Mouse (Mus musculus) embryonic facial prominence, embryonic 15.5 days (tissue): Measurements from ENCODE around the gene Acvrl1. TPM values are rescaled to one million over a fixed set of nuclear protein-coding genes. Genes with fewer than 3 reads are reported as not detected.

Experiments used
- ATAC-seq: fragments of 200-750 bp; cut with Nextera tagmentation; 2 replicates; pipeline ENCODE4 v1.8.0; 2017; ENCODE audit warnings: low read depth, moderate TSS enrichment; ENCODE audit not compliant: insufficient number of reproducible peaks, low FRiP score, low TSS enrichment
- H3K27ac ChIP-seq: fragments of 300-500 bp; sonication (generic); replicated peaks from 2 replicates; pipeline ENCODE4 v1.5.1; 2015; ENCODE audit warnings: mild to moderate bottlenecking, inconsistent platforms
- H3K27me3 ChIP-seq: fragments of 300-500 bp; sonication (generic); 2 replicates; pipeline ENCODE4 v1.6.1; 2015; ENCODE audit warnings: inconsistent platforms
- H3K36me3 ChIP-seq: fragments of 300-500 bp; sonication (generic); 2 replicates; pipeline ENCODE4 v1.6.1; 2015; ENCODE audit warnings: mild to moderate bottlenecking, inconsistent platforms
- H3K4me1 ChIP-seq: fragments of 300-500 bp; sonication (generic); 2 replicates; pipeline ENCODE4 v1.6.1; 2015; ENCODE audit warnings: inconsistent platforms
- H3K4me2 ChIP-seq: fragments of 300-500 bp; sonication (generic); replicated peaks from 2 replicates; pipeline ENCODE4 v1.6.1; 2015; ENCODE audit warnings: mild to moderate bottlenecking, inconsistent platforms
- H3K4me3 ChIP-seq: fragments of 300-500 bp; sonication (generic); replicated peaks from 2 replicates; pipeline ENCODE4 v1.5.1; 2015; ENCODE audit warnings: mild to moderate bottlenecking, inconsistent platforms
- H3K9ac ChIP-seq: fragments of 300-500 bp; sonication (generic); 2 replicates; pipeline ENCODE4 v1.6.1; 2015; ENCODE audit warnings: inconsistent platforms
- H3K9me3 ChIP-seq: fragments of 300-500 bp; sonication (generic); replicated peaks from 2 replicates; pipeline ENCODE4 v1.6.1; 2016; ENCODE audit warnings: inconsistent platforms
- WGBS: fragments of 180-500 bp; shearing (Covaris S2); methylation state at CpG from one replicate; pipeline ENCODE4 v1.1.7; 2015; 5-methylcytosine and 5-hydroxymethylcytosine counted together
- polyA plus RNA-seq: library from polyadenylated mRNA; unstranded; fragments of >200 nt; fragmentation: Nextera tagmentation; extraction: Ambion mirVana; gene quantifications from 2 replicates; pipeline ENCODE4 v1.2.1, GENCODE M21; 2015

Acvrl1 gene
- polyA plus RNA-seq, 1 experiment from 2014 or later, result 19.6 TPM

DNA sequence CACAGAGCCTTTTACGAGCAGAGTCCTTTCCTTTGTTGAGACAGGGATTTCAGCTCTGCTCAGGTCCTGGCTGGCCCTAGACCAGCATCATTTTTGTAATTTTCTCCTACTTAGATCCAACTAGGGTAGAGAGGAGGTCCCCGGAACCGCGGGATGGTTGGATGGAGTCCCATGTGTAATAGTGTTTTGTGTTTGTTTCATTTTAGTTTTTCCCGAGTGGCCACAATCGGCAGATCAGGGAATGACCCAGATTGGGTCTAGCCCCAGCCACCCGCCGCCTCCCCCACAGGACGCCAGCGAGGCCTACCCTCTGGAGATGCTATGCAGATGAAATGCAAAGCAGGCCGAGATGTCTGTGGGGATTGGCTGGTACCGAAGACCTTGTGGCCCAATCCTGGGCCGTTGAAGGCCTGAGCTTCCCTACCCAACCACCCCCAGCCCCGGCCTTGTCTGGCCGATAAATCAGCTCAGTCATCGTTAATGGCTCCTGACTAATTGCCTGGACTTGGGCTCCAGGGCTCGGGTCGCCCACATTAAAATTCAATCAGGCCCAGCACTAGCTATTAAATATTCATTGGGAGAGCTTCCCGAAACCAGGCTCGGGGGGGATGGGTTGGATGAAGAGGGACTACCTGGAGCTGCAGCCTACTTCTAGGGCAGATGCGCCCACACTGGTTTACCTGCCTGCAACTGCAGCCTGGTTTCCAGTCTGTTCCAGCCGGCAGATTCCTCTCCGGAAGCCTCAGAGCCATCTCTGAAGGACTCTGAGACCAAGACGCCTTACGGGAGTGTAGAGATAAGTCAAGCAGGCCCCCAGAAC, 35.3 kb upstream of the Acvrl1 start:
- Histone ChIP-seq H3K9me3 (no peaks in the 10 kb centered on the region), H3K27ac (no peak overlapping the region), H3K9ac (no peak overlapping the region), H3K4me1 (peaks cover 20% of the 10 kb centered on the region), H3K4me2 (peak overlapping the region; percentile 6; the same call in 1 of the 2 replicates), H3K4me3 (no peak overlapping the region), H3K36me3 (no peaks in the 10 kb centered on the region), H3K27me3 (no peaks in the 10 kb centered on the region)
- ATAC-seq, result no peak
- 22% methylated on average over 25 of the region's 25 CpGs for WGBS

DNA sequence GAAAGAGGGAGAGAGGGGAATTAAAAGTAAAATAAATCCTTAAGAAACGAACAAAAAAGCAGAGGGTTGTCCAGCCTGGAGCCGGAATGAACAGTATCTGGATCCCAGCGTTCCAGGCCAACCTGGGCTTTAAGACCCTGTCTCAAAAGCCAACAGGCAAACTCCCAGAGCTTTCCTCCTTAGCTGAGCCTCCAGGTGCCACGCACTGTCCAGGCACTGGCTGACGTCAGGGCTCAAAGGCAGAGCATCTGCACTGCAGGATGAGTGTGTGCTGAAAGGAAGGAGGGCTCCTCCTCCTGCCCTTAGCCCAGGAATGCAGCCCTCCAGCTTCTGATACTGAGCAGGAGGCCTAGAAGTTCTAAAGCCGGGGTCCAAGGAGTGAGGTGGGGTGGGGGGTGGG, 34.3 kb upstream of the Acvrl1 start:
- ATAC-seq, result 0 out of 2 replicates have a peak, but pooled peaks have one; percentile 18
- no peak overlapping the region for H3K27ac ChIP-seq
- WGBS, result 37% methylated on average over 6 of the region's 6 CpGs

DNA sequence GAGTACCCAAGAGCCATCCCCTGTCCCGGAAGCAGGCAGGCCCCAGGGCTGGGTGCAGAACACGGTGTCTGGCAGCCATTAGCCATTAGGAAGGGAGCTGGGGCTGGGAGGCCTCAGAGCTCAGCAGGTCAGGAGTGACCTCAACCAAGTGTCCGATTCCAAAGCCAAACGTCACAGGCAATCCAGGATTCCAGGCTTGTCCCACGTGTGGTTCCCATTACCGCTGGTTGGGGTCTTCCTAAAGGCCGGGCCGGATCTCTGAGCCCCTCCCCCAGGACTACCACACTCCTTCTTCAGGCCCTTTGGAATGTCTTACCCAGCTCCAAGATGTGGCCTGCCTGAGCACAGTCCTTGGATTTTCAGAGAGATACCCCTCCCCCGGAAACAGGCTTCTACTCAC, 33.3 kb upstream of the Acvrl1 start:
- Histone ChIP-seq H3K27ac (no peak overlapping the region), H3K4me1 (peaks cover 26% of the 10 kb centered on the region), H3K9ac (no peak overlapping the region), H3K36me3 (no peaks in the 10 kb centered on the region), H3K9me3 (no peaks in the 10 kb centered on the region), H3K4me2 (no peak overlapping the region), H3K4me3 (no peak overlapping the region), H3K27me3 (no peaks in the 10 kb centered on the region)
- WGBS, result 34% methylated on average over 9 of the region's 9 CpGs
- no peak for ATAC-seq

More for the DNA sequence above, 34.3 kb upstream of the Acvrl1 start:
- peaks cover 26% of the 10 kb centered on the region for H3K4me1 ChIP-seq
- H3K27me3 ChIP-seq, result no peaks in the 10 kb centered on the region
- no peaks in the 10 kb centered on the region for H3K36me3 ChIP-seq
- no peaks in the 10 kb centered on the region for H3K9me3 ChIP-seq
- no peak overlapping the region for H3K9ac ChIP-seq
- no peak overlapping the region for H3K4me2 ChIP-seq
- H3K4me3 ChIP-seq, result no peak overlapping the region

DNA sequence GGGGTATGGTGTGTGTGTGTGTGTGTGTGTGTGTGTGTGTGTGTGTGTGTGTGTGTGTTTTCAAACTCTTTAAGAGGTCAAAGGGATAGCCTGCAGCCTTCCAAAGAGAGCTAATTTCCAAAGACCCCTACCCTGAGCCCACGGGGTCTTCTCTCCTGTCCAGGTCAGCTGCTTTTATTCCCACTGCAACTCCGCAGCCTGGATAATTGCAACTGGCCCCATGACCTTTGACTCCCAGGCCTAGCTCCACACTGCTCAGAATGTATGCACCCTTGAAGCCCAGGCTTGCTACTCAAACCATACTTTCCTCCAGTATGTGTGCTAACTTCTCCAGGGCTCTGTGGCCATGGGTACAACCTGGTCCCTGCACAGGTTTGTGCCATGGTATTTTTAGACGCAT, 32.9 kb upstream of the Acvrl1 start:
- H3K9me3 ChIP-seq, result no peaks in the 10 kb centered on the region
- 44% methylated on average over 3 of the region's 3 CpGs for WGBS
- H3K27ac ChIP-seq, result no peak overlapping the region
- H3K4me2 ChIP-seq, result no peak overlapping the region
- no peak overlapping the region for H3K9ac ChIP-seq
- peaks cover 26% of the 10 kb centered on the region for H3K4me1 ChIP-seq
- no peaks in the 10 kb centered on the region for H3K27me3 ChIP-seq
- no peaks in the 10 kb centered on the region for H3K36me3 ChIP-seq
- H3K4me3 ChIP-seq, result no peak overlapping the region
- ATAC-seq, result no peak

DNA sequence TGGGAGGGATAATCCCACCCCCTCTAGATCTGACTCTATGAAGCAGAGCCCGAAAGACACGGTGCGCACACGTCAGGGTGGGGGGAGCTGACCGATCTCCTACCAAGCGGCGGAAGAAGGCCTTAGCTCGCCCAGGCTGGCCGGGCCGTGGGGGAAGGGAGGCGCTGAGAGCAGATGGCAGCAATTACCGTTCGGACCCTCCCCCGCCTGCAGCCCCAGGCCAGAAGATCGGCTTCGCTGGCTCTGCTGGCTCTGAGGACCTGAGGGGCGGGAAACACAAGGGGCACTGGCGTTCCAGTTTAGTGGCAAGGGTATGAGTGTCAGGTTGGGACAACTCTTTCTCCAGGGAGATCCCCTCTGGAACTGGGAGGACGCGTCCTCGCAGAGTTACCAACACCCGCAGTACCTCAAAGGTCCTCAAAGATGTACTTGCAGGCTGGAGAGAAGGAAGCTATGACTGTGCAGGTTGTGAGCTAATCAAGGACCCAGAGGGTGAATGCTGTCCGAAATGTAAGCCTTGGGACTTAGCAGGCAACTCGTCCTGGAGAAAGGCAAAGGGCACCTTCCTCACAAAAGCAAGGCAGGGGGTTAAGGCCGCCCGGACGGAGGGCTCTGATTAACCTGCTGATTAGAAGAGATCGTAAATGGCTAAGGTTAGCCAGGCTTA, 30.2 kb upstream of the Acvrl1 start:
- WGBS, result 9% methylated on average over 28 of the region's 28 CpGs
- no peak overlapping the region; the same call in 1 of the 2 replicates for H3K9ac ChIP-seq
- peaks cover 16% of the 10 kb centered on the region for H3K4me1 ChIP-seq
- H3K9me3 ChIP-seq, result no peaks in the 10 kb centered on the region
- H3K27ac ChIP-seq, result 0 out of 2 replicates have a peak overlapping the region, but pooled peaks have one; percentile 45
- H3K4me2 ChIP-seq, result peak overlapping the region; percentile 43
- peak overlapping the region; percentile 6; the same call in 1 of the 2 replicates for H3K4me3 ChIP-seq
- ATAC-seq, result peak; percentile 21; the same call in 1 of the 2 replicates
- no peaks in the 10 kb centered on the region for H3K36me3 ChIP-seq
- H3K27me3 ChIP-seq, result no peaks in the 10 kb centered on the region

DNA sequence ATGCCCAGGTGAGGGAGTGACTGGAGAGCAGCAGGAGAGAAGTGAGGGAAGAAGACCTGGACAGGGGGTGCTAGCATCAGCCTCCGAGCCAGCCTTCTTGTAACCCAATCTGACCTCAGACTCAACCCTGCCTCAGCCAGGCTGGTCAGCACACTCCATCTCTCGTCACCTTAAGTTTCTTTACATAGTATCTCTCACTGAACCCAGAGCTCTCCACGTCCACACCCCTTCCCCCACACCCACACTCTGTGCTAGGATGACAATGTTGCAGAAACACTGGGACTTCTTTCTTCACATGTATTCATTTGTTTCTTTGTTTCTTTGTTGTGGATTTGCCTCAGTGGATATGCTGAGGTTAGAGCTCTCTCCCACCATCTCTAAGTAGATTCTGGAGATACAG, 27.3 kb upstream of the Acvrl1 start:
- H3K4me1 ChIP-seq, result peaks cover 20% of the 10 kb centered on the region
- no peaks in the 10 kb centered on the region for H3K27me3 ChIP-seq
- no peak overlapping the region for H3K4me3 ChIP-seq
- no peaks in the 10 kb centered on the region for H3K9me3 ChIP-seq
- no peak overlapping the region for H3K9ac ChIP-seq
- no peak overlapping the region for H3K4me2 ChIP-seq
- no peak for ATAC-seq
- no peak overlapping the region for H3K27ac ChIP-seq
- H3K36me3 ChIP-seq, result no peaks in the 10 kb centered on the region
- WGBS, result 86% methylated on average over 3 of the region's 3 CpGs

DNA sequence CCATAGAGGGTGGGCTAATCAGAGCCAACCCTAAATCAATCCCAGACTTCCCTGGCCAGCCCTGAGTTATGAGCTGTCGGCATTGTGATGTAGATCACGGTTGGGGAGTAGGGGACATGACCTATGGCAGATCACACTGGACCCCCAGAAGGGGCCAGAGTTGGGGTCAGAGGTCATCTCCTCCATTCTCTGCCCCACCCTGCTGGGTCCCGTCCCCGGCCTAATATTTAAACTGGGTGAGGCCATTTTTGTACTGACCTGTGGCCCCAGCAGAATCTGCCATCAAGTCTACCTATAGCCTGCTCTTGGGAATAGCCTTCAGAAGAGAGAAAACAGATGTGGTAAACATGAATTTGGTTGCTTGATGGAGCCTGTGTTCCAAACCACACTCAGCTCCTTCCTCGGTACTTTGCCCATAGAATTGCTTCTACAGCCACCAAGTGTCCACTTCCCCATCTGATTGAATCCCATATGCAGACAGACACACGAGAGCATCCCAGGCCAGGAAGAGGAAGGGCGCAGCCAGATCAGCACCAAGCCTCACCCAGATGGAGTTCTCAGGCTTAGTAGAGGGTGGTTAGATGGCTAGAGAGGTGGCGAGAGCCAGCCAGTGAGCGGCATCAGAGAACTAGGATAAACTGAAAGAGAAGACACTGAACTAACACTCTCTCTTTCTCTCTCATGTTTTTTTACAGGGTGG, 24.6 kb upstream of the Acvrl1 start:
- H3K4me2 ChIP-seq, result no peak overlapping the region
- ATAC-seq, result no peak
- no peaks in the 10 kb centered on the region for H3K9me3 ChIP-seq
- H3K27me3 ChIP-seq, result no peaks in the 10 kb centered on the region
- H3K4me3 ChIP-seq, result no peak overlapping the region
- no peak overlapping the region for H3K9ac ChIP-seq
- peaks cover 11% of the 10 kb centered on the region for H3K4me1 ChIP-seq
- WGBS, result 69% methylated on average over 9 of the region's 9 CpGs
- H3K36me3 ChIP-seq, result no peaks in the 10 kb centered on the region
- H3K27ac ChIP-seq, result no peak overlapping the region

DNA sequence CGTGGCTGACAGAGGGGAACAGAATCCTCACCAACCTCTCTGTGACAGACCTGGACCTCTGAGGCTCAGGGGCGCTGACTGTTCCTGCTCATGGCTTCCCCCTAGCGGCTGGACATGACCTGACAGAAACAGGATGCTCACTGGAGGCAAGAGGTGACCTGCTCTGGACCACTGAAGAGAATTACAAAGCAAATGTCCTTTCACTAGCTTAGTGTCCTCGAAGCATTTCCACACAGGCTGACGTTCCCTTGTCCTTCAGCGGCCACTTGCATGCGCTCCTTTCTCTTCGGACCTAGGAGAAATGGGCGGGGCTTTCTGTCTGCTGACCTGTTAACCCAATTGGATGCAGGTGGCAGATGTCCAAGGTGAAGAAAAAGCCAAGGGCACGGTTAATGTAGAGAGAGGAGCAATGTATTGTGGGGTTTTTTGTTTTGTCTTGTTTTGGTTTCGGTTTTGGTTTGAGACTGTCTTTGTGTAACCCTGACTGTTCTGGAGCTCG, 22.8 kb upstream of the Acvrl1 start:
- Histone ChIP-seq H3K36me3 (no peaks in the 10 kb centered on the region), H3K4me2 (peak overlapping the region; percentile 35), H3K27ac (no peak overlapping the region), H3K9me3 (no peaks in the 10 kb centered on the region), H3K9ac (no peak overlapping the region), H3K4me1 (peaks cover 11% of the 10 kb centered on the region), H3K27me3 (no peaks in the 10 kb centered on the region), H3K4me3 (peak overlapping the region; percentile 16)
- ATAC-seq, result peak; percentile 47; the same call in 1 of the 2 replicates
- WGBS, result 16% methylated on average over 12 of the region's 12 CpGs

DNA sequence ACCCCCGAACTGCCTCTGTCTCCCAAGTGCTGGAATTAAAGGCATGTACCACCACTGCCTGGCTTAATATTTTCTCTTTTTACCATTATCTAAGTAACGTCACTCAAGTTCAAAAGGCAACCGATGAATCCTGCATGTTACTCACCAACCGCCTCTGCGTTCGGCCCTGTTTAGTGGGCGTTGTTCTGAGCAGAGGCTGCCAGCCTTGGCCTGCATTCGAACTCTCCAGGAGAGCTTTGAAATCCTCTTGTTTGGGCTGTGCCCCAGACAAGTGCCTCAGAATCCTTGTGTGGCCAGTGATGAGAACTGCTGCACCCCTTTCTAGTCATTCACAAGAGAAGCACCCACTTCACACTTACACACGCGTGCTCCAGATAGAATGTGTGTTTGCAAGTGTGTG, 22.3 kb upstream of the Acvrl1 start:
- no peaks in the 10 kb centered on the region for H3K9me3 ChIP-seq
- no peak for ATAC-seq
- H3K36me3 ChIP-seq, result no peaks in the 10 kb centered on the region
- no peak overlapping the region for H3K27ac ChIP-seq
- no peaks in the 10 kb centered on the region for H3K27me3 ChIP-seq
- WGBS, result 83% methylated on average over 10 of the region's 10 CpGs
- no peak overlapping the region for H3K9ac ChIP-seq
- H3K4me2 ChIP-seq, result peak overlapping the region; percentile 35; the same call in 1 of the 2 replicates
- H3K4me1 ChIP-seq, result peaks cover 11% of the 10 kb centered on the region
- peak overlapping the region; percentile 16; the same call in 1 of the 2 replicates for H3K4me3 ChIP-seq

DNA sequence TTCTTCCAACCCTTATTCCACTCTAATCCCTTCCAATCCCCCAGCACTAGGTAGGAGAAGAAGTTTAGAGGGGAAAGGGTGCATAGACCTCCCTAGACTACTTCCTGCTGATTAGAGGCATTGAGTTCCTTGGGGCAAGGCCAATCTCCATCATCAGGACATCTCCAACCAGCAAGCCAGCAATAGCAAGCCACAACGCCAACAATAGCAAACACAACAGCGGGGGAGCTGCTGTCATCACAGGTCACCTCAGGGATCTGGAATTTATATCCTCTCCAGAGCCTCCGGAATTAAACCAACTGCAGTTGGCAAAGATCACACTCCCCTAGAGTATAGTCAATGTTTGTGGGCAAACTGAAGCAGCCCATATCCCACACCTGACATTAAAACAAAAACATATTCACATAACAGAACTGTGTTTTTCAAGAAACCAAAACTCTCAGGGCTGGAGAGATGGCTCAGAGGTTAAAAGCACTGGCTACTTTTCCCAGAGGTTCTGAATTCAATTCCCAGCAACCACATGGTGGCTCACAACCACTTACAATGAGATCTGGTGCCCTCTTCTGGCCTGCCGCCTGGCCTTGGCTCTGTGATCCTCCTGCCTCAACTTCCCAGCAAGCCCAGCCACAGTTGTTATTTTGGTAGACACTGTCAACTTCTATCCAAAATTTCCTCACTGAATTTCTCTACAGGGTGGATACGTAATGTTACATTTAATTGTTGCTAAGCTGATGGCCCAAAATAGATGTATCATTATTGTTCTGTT, 20.2 kb upstream of the Acvrl1 start:
- Histone ChIP-seq H3K36me3 (no peaks in the 10 kb centered on the region), H3K4me3 (no peak overlapping the region), H3K27ac (no peak overlapping the region), H3K27me3 (no peaks in the 10 kb centered on the region), H3K9ac (no peak overlapping the region), H3K4me2 (no peak overlapping the region), H3K9me3 (no peaks in the 10 kb centered on the region), H3K4me1 (peaks cover 11% of the 10 kb centered on the region)
- 82% methylated on average over 5 of the region's 5 CpGs for WGBS
- ATAC-seq, result no peak
